Mouse (Mus musculus): Measurements from ENCODE around the gene Olfr67. TPM values are rescaled to one million over a fixed set of nuclear protein-coding genes. Genes with fewer than 3 reads are reported as not detected.
"Not testable (repeated sequence)": the region's sequence is repeated elsewhere in the genome, so short reads cannot be mapped to it uniquely, and the experiment has no call there.

Gene Olfr67
- total RNA-seq, 2 experiments from 2014 or later: not detected

DNA sequence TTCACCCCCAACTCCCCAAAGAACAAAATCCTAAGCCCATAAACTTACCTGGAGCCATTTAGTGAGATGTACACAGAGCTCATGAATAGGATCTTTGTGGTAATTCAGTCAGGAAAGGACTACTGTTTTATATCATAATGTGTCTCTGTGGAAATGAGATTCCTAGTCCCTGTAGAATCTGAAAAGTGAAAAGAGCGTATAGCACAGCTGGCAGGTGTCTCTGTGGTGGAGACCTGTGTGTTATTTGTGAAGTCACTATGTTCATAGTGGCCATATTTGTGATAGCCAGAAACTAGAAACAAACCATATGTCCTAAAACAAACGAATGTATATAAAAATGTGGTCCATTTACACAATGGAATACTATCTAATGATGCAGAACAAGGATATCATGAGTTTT, 20.1 kb downstream of the Olfr67 start, which contains the start of gene Olfr69:
TSS of gene Olfr69 (minus strand) at position 101 of the 400 bp plus-strand sequence.
- DNase-seq (ENCODE audit: low spot score in 2 of 2): no peak

DNA sequence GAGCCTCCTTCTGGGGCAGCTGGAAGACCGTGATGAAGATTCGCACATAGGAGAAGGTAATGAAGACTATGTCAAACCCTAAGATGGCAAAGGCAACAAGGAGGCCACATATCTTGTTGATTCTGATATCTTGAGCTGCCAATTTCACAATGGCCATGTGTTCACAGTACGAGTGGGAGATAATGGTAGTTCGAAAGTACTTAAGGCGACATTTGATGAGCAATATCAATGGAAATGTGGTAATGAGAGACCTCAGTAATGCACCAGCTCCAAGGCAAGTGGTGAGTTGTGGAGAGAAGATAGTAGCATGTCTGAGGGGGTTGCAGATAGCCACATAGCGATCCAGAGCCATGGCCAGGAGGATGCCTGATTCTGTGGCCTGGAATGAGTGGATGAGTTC, 23.9 kb downstream of the Olfr67 start:
- not testable (repeated sequence) for DNase-seq (ENCODE audit: low spot score in 2 of 2)

DNA sequence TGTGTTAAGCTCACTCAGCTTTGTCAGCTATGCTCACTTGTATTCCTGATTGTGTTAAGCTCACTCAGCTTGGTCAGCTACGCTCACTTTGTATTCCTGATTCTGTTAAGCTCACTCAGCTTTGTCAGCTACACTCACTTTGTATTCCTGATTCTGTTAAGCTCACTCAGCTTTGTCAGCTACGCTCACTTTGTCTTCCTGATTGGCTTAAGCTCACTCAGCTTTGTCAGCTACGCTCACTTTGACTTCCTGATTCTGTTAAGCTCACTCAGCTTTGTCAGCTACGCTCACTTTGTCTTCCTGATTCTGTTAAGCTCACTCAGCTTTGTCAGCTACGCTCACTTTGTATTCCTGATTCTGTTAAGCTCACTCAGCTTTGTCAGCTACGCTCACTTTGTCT, 29.4 kb downstream of the Olfr67 start:
- DNase-seq (ENCODE audit: low spot score in 2 of 2): not testable (repeated sequence)

DNA sequence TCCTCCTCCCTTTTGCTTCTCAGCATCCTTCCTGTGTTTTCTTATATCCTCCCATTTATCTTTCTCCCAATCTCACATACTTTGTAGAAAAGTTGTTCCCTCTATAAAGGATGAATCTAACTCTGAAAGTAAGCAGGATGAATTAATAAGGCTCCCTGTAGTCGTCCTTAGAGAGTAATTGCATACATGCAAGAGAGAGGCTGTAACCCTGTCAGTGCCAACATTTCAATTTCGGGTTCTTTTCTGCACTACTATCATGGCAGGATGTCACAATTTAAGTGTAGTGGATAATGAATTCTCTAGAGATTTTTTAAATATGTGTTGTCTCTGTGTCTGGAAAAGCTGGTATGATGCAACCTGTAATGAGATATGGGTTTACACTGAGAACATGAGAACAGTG, 34.4 kb downstream of the Olfr67 start, which contains the start of gene Olfr630:
TSS of gene Olfr630 (minus strand) at position 101 of the 400 bp plus-strand sequence.
- DNase-seq (ENCODE audit: low spot score in 2 of 2): no peak

DNA sequence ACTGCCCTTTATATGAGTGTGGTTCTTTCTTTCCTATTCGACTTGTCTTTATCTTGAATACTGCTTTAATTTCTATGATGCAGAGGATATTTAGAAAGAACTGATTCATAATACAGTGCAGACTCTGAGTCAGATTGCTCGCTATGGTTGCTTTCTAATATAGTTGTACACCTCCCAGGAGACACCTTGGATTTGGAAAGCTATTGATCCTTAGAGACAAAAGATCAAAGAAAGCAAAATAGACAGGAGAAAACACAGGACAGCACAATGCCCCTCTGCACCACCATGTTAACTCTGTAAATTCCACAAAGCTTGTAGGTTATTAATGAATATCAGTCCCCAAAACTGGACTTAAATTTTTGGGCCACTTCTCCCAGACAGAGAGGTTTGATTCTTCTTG, 46.8 kb downstream of the Olfr67 start, which contains the start of gene Olfr629:
TSS of gene Olfr629 (minus strand) at position 101 of the 400 bp plus-strand sequence.
- no peak for DNase-seq (ENCODE audit: low spot score in 2 of 2)

Other genes with a start within 250 kb of the Olfr67 start
- gene Olfr612, start 249.1 kb downstream of the Olfr67 start, total RNA-seq (2021): not detected
- not detected for gene Olfr613, start 243.7 kb downstream of the Olfr67 start, total RNA-seq (2021)
- gene Olfr615, start 235.7 kb downstream of the Olfr67 start, total RNA-seq (2021): not detected
- not detected for gene Olfr616, start 222.7 kb downstream of the Olfr67 start, total RNA-seq (2021)
- not detected for gene Olfr617, start 218.8 kb downstream of the Olfr67 start, total RNA-seq (2021)
- gene Olfr618, start 201.7 kb downstream of the Olfr67 start, total RNA-seq (2021): not detected
- gene Olfr619, start 191.2 kb downstream of the Olfr67 start, total RNA-seq (2021): not detected
- not detected for gene Olfr620, start 179.3 kb downstream of the Olfr67 start, total RNA-seq (2021)
- not detected for gene Olfr622, start 149.1 kb downstream of the Olfr67 start, total RNA-seq (2021)
- gene Olfr623, start 128.1 kb downstream of the Olfr67 start, total RNA-seq (2021): not detected
- under 1 TPM in 1 of 2 experiments, not detected in 1; 0.21 TPM for gene Olfr624, start 120.6 kb downstream of the Olfr67 start, total RNA-seq (2021)
- gene Olfr625-ps1, start 109.1 kb downstream of the Olfr67 start, total RNA-seq (2021): not detected
- not detected for gene Olfr243, start 77.2 kb downstream of the Olfr67 start, total RNA-seq (2021)
- gene Olfr628, start 61.4 kb downstream of the Olfr67 start, total RNA-seq (2021): not detected
- not detected for gene Olfr629, start 46.9 kb downstream of the Olfr67 start, total RNA-seq (2021)
- not detected for gene Olfr630, start 34.5 kb downstream of the Olfr67 start, total RNA-seq (2021)
- not detected for gene Olfr69, start 20.2 kb downstream of the Olfr67 start, total RNA-seq (2021)
- not detected for gene Olfr68, start 12.1 kb downstream of the Olfr67 start, total RNA-seq (2021)
- 10 to 100 TPM; 83.8 to 97.7 TPM for gene Hbb-bt, start 22.2 kb upstream of the Olfr67 start, total RNA-seq (2021)
- gene Hbb-bs, start 36.3 kb upstream of the Olfr67 start, total RNA-seq (2021): 100 to 1,000 TPM; 744 to 802 TPM
- not detected for gene Hbb-bh2, start 48.7 kb upstream of the Olfr67 start, total RNA-seq (2021)
- not detected for gene Hbb-bh1, start 51.3 kb upstream of the Olfr67 start, total RNA-seq (2021)
- gene Hbb-y, start 61.4 kb upstream of the Olfr67 start, total RNA-seq (2021): not detected
- not detected for gene Olfr66, start 94.4 kb upstream of the Olfr67 start, total RNA-seq (2021)
- gene Olfr64, start 102.7 kb upstream of the Olfr67 start, total RNA-seq (2021): not detected
- not detected for gene Olfr65, start 111.7 kb upstream of the Olfr67 start, total RNA-seq (2021)
- not detected for gene Olfr631, start 137.0 kb upstream of the Olfr67 start, total RNA-seq (2021)
- gene Olfr632, start 142.5 kb upstream of the Olfr67 start, total RNA-seq (2021): not detected
- not detected for gene Olfr633, start 152.6 kb upstream of the Olfr67 start, total RNA-seq (2021)
- gene Olfr635, start 179.3 kb upstream of the Olfr67 start, total RNA-seq (2021): under 1 TPM; 0.11 TPM
- gene Olfr638, start 206.9 kb upstream of the Olfr67 start, total RNA-seq (2021): not detected
- under 1 TPM; 0.09 to 0.16 TPM for gene Olfr639, start 225.5 kb upstream of the Olfr67 start, total RNA-seq (2021)
- not detected for gene Olfr640, start 233.8 kb upstream of the Olfr67 start, total RNA-seq (2021)
- gene Olfr641, start 243.6 kb upstream of the Olfr67 start, total RNA-seq (2021): not detected